Mouse (Mus musculus): Measurements from ENCODE around the gene Atpaf1. TPM values are rescaled to one million over a fixed set of nuclear protein-coding genes. Genes with fewer than 3 reads are reported as not detected.

The Atpaf1 gene
- polyA plus RNA-seq, 1 experiment from 2014 or later, result 54.0 TPM

GRCm38 (mm10) chr4:115754101-115754500 is 30.5 kb upstream of the Atpaf1 start:
- Histone ChIP-seq H3K27me3 (ENCODE audit: control insufficient read depth, insufficient read depth, low read length) (no peaks in the 10 kb centered on the region), H3K36me3 (replicated peaks; ENCODE audit: control insufficient read depth, insufficient read depth, low read depth, low read length) (peaks cover 3% of the 10 kb centered on the region; the same call in 1 of the 2 replicates)

DNA sequence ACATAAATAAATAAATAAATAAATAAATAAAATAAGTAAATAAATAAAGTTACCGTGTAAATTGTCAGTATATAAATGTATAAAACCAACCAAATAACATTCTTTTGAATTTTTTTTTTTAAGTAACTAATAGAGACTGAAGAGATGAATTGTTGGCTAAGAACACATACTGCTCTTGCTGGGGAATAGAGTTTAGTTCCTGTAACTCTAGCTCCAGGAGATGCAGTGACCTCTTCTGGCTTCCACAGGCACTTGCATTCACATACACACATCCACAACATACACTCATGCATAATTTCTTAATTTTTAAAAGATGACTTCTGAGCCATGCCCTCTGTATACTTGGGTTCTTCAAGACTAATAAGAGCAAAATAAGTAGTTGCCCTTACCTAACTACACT is 29.8 kb upstream of the Atpaf1 start:
- Histone ChIP-seq H3K9me3 (replicated peaks; ENCODE audit: control insufficient read depth, low read length) (no peaks in the 10 kb centered on the region), H3K27ac (replicated peaks; ENCODE audit: low read depth, low read length) (no peak overlapping the region), H3K36me3 (replicated peaks; ENCODE audit: control insufficient read depth, insufficient read depth, low read depth, low read length) (peaks cover 3% of the 10 kb centered on the region; the same call in 1 of the 2 replicates), H3K4me2 (ENCODE audit: low read depth, low read length) (no peak overlapping the region), H3K9ac (replicated peaks; ENCODE audit: low read length) (no peak overlapping the region), H3K4me1 (ENCODE audit: control insufficient read depth, insufficient read depth, low read length) (no peaks in the 10 kb centered on the region), H3K4me3 (ENCODE audit: low read depth, low read length) (no peak overlapping the region), H3K27me3 (ENCODE audit: control insufficient read depth, insufficient read depth, low read length) (no peaks in the 10 kb centered on the region)
- 90% methylated on average over 1 of the region's 1 CpGs for WGBS
- no peak for DNase-seq (ENCODE audit: low spot score)
- ATAC-seq (replicated peaks; ENCODE audit: insufficient number of reproducible peaks, low FRiP score, low TSS enrichment, low read depth), result no peak

More at GRCm38 (mm10) chr4:115754101-115754500, 30.5 kb upstream of the Atpaf1 start:
- no peak overlapping the region for H3K9ac ChIP-seq (replicated peaks; ENCODE audit: low read length)
- H3K4me1 ChIP-seq (ENCODE audit: control insufficient read depth, insufficient read depth, low read length), result no peaks in the 10 kb centered on the region
- DNase-seq (ENCODE audit: low spot score) (no peak), ATAC-seq (replicated peaks; ENCODE audit: insufficient number of reproducible peaks, low FRiP score, low TSS enrichment, low read depth) (no peak)
- no peak overlapping the region for H3K27ac ChIP-seq (replicated peaks; ENCODE audit: low read depth, low read length)
- no peak overlapping the region for H3K4me2 ChIP-seq (ENCODE audit: low read depth, low read length)
- H3K9me3 ChIP-seq (replicated peaks; ENCODE audit: control insufficient read depth, low read length), result no peaks in the 10 kb centered on the region
- WGBS, result 89% methylated on average over 3 of the region's 3 CpGs
- no peak overlapping the region for H3K4me3 ChIP-seq (ENCODE audit: low read depth, low read length)

DNA sequence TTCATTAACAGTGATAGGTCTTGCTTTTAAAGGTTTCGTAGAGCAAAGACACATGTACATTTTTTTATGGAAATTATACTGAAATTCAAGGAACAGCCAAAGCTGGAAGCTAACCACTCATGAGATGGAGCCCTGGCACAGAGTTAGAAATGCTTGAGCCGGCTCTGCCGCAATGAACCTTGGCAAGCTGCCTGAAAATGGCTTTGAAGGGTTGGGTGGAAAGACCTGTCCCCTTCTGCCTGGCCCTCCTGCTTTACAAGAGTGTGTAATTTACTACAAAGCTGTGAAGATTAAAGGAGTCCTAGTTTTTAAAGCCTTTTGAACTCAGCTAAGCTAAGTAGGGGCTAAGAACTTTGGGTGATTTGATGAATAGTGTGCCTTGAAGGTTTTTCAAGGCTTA is 23.4 kb upstream of the Atpaf1 start:
- H3K36me3 ChIP-seq (replicated peaks; ENCODE audit: control insufficient read depth, insufficient read depth, low read depth, low read length), result no peaks in the 10 kb centered on the region; the same call in 1 of the 2 replicates
- H3K9me3 ChIP-seq (replicated peaks; ENCODE audit: control insufficient read depth, low read length), result no peaks in the 10 kb centered on the region
- H3K4me2 ChIP-seq (ENCODE audit: low read depth, low read length), result no peak overlapping the region
- H3K4me3 ChIP-seq (ENCODE audit: low read depth, low read length), result no peak overlapping the region
- no peaks in the 10 kb centered on the region for H3K4me1 ChIP-seq (ENCODE audit: control insufficient read depth, insufficient read depth, low read length)
- H3K27me3 ChIP-seq (ENCODE audit: control insufficient read depth, insufficient read depth, low read length), result no peaks in the 10 kb centered on the region
- no peak overlapping the region for H3K9ac ChIP-seq (replicated peaks; ENCODE audit: low read length)
- DNase-seq (ENCODE audit: low spot score), result no peak
- no peak overlapping the region for H3K27ac ChIP-seq (replicated peaks; ENCODE audit: low read depth, low read length)
- 84% methylated on average over 3 of the region's 3 CpGs for WGBS
- no peak for ATAC-seq (replicated peaks; ENCODE audit: insufficient number of reproducible peaks, low FRiP score, low TSS enrichment, low read depth)

DNA sequence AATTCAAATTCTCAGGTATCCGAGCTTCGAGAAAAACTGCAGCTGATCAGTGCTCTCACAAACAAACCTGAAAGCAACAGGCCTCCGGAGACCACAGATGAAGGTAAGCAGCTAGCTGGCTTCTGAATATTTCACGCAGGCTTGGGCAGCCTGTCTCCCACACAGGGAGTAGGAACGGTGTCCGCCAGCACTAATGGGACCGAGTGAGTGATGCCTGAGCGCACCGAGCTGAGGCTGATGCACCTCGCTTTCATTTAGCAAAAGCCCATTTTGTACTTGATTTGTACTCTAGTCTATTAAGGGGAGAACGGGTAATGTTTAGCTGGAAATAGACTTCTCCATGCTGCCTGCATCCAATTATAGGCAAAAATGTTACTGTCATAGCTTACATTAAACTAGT is 20.0 kb upstream of the Atpaf1 start:
- DNase-seq (ENCODE audit: low spot score) (no peak), ATAC-seq (replicated peaks; ENCODE audit: insufficient number of reproducible peaks, low FRiP score, low TSS enrichment, low read depth) (no peak)
- H3K27me3 ChIP-seq (ENCODE audit: control insufficient read depth, insufficient read depth, low read length), result no peaks in the 10 kb centered on the region
- no peaks in the 10 kb centered on the region for H3K36me3 ChIP-seq (replicated peaks; ENCODE audit: control insufficient read depth, insufficient read depth, low read depth, low read length)
- H3K4me2 ChIP-seq (ENCODE audit: low read depth, low read length), result no peak overlapping the region
- H3K9ac ChIP-seq (replicated peaks; ENCODE audit: low read length), result no peak overlapping the region
- 94% methylated on average over 11 of the region's 11 CpGs for WGBS
- H3K4me3 ChIP-seq (ENCODE audit: low read depth, low read length), result no peak overlapping the region
- H3K27ac ChIP-seq (replicated peaks; ENCODE audit: low read depth, low read length), result no peak overlapping the region
- no peaks in the 10 kb centered on the region for H3K4me1 ChIP-seq (ENCODE audit: control insufficient read depth, insufficient read depth, low read length)
- H3K9me3 ChIP-seq (replicated peaks; ENCODE audit: control insufficient read depth, low read length), result no peaks in the 10 kb centered on the region

DNA sequence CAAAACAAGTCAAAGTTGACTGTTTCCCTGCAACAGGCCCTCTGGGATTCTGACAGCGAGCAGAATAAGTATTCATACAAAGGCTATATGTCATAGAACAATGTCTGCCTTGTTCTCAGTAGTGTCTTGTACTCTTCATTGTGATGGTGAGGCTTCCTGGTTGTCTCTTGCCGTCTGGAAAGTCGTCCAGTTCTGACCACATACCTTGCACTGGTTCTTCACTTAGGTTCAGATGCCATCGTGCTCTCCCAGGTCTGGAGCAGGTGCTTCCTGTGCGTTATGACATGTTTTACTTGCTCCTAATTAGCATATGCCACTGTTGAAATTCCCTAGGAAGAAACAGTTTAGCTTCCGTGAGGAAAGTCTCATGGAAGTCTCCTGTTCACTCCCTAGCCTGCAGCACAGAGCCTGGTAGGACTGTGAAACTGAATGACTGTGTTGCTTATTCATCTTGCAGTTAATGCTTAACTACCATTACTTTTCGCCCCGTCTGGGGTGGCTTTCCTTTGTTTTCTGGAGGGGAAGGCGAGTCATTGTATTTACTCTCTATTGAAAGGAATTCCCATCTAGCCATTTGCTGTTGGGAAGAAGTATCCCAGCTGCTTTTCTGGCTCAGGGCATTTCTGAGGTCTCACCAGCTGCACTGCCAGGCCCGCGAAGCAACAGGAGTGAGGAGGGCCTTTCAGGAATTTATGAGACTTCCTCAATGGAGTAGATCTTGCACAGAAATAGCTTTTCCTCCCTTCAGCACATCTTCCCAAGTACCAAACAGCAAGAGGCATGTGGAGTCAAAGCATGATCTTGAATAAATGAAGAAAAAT is 16.8 kb upstream of the Atpaf1 start:
- no peaks in the 10 kb centered on the region for H3K9me3 ChIP-seq (replicated peaks; ENCODE audit: control insufficient read depth, low read length)
- no peaks in the 10 kb centered on the region for H3K27me3 ChIP-seq (ENCODE audit: control insufficient read depth, insufficient read depth, low read length)
- no peak overlapping the region for H3K9ac ChIP-seq (replicated peaks; ENCODE audit: low read length)
- H3K27ac ChIP-seq (replicated peaks; ENCODE audit: low read depth, low read length), result no peak overlapping the region
- H3K4me3 ChIP-seq (ENCODE audit: low read depth, low read length), result no peak overlapping the region
- ATAC-seq (replicated peaks; ENCODE audit: insufficient number of reproducible peaks, low FRiP score, low TSS enrichment, low read depth), result no peak
- no peaks in the 10 kb centered on the region for H3K36me3 ChIP-seq (replicated peaks; ENCODE audit: control insufficient read depth, insufficient read depth, low read depth, low read length)
- WGBS, result 71% methylated on average over 11 of the region's 11 CpGs
- H3K4me1 ChIP-seq (ENCODE audit: control insufficient read depth, insufficient read depth, low read length), result no peaks in the 10 kb centered on the region
- DNase-seq (ENCODE audit: low spot score), result no peak
- H3K4me2 ChIP-seq (ENCODE audit: low read depth, low read length), result no peak overlapping the region

DNA sequence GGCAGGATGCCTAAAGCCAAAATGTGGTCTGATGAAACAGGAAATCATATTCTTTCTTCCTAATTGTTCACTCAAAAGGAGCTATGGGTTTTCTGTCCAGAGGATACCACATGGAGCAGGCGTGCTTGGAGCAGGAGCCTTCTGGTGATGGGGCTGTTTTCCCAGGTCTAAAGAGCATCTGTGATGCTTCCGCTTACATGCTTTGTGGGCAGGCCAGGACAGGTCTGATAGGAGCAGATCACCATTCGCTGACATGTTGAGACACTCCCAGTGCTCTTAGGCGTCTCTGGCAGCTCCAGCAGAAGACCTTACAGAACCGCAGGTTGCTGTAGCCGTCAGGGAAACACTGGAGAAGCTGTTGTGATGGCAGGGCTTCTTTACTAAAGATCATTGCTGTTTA is 9.6 kb upstream of the Atpaf1 start:
- WGBS, result 80% methylated on average over 6 of the region's 6 CpGs
- H3K4me3 ChIP-seq (ENCODE audit: low read depth, low read length), result no peak overlapping the region
- no peaks in the 10 kb centered on the region for H3K9me3 ChIP-seq (replicated peaks; ENCODE audit: control insufficient read depth, low read length)
- H3K36me3 ChIP-seq (replicated peaks; ENCODE audit: control insufficient read depth, insufficient read depth, low read depth, low read length), result no peaks in the 10 kb centered on the region
- H3K4me1 ChIP-seq (ENCODE audit: control insufficient read depth, insufficient read depth, low read length), result no peaks in the 10 kb centered on the region
- no peak overlapping the region for H3K9ac ChIP-seq (replicated peaks; ENCODE audit: low read length)
- no peak overlapping the region for H3K27ac ChIP-seq (replicated peaks; ENCODE audit: low read depth, low read length)
- no peaks in the 10 kb centered on the region for H3K27me3 ChIP-seq (ENCODE audit: control insufficient read depth, insufficient read depth, low read length)
- no peak overlapping the region for H3K4me2 ChIP-seq (ENCODE audit: low read depth, low read length)
- ATAC-seq (replicated peaks; ENCODE audit: insufficient number of reproducible peaks, low FRiP score, low TSS enrichment, low read depth), result no peak
- peak; percentile 10 for DNase-seq (ENCODE audit: low spot score)

GRCm38 (mm10) chr4:115777627-115778026 is 7.0 kb upstream of the Atpaf1 start:
- Histone ChIP-seq H3K27ac (replicated peaks; ENCODE audit: low read depth, low read length) (no peak overlapping the region), H3K36me3 (replicated peaks; ENCODE audit: control insufficient read depth, insufficient read depth, low read depth, low read length) (no peaks in the 10 kb centered on the region), H3K4me1 (ENCODE audit: control insufficient read depth, insufficient read depth, low read length) (no peaks in the 10 kb centered on the region), H3K4me3 (ENCODE audit: low read depth, low read length) (no peak overlapping the region), H3K4me2 (ENCODE audit: low read depth, low read length) (no peak overlapping the region), H3K9ac (replicated peaks; ENCODE audit: low read length) (no peak overlapping the region), H3K27me3 (ENCODE audit: control insufficient read depth, insufficient read depth, low read length) (no peaks in the 10 kb centered on the region), H3K9me3 (replicated peaks; ENCODE audit: control insufficient read depth, low read length) (no peaks in the 10 kb centered on the region)
- WGBS, result 91% methylated on average over 2 of the region's 2 CpGs
- ATAC-seq (replicated peaks; ENCODE audit: insufficient number of reproducible peaks, low FRiP score, low TSS enrichment, low read depth) (no peak), DNase-seq (ENCODE audit: low spot score) (no peak)

GRCm38 (mm10) chr4:115780269-115780668 is 4.3 kb upstream of the Atpaf1 start:
- WGBS, result 62% methylated on average over 6 of the region's 6 CpGs
- ATAC-seq (replicated peaks; ENCODE audit: insufficient number of reproducible peaks, low FRiP score, low TSS enrichment, low read depth) (no peak), DNase-seq (ENCODE audit: low spot score) (no peak)
- Histone ChIP-seq H3K9ac (replicated peaks; ENCODE audit: low read length) (no peak overlapping the region), H3K4me3 (ENCODE audit: low read depth, low read length) (no peak overlapping the region), H3K4me2 (ENCODE audit: low read depth, low read length) (no peak overlapping the region), H3K36me3 (replicated peaks; ENCODE audit: control insufficient read depth, insufficient read depth, low read depth, low read length) (no peaks in the 10 kb centered on the region), H3K9me3 (replicated peaks; ENCODE audit: control insufficient read depth, low read length) (no peaks in the 10 kb centered on the region), H3K27me3 (ENCODE audit: control insufficient read depth, insufficient read depth, low read length) (no peaks in the 10 kb centered on the region), H3K27ac (replicated peaks; ENCODE audit: low read depth, low read length) (no peak overlapping the region), H3K4me1 (ENCODE audit: control insufficient read depth, insufficient read depth, low read length) (no peaks in the 10 kb centered on the region)
